Mouse (Mus musculus) brain, embryonic 14.5 days (tissue): ENCODE results near the gene Btbd17.

ENCODE experiments used
- CTCF ChIP-seq: fragments of 200-500 bp; IDR thresholded peaks from 2 replicates; pipeline ENCODE4 v1.5.1; 2012; ENCODE audit warnings: inconsistent platforms, mild to moderate bottlenecking, moderate library complexity, borderline replicate concordance; ENCODE audit not compliant: insufficient read depth, insufficient read length; ENCODE audit errors: extremely low read depth
- POLR2A ChIP-seq: fragments of 200-500 bp; IDR thresholded peaks from 2 replicates; pipeline ENCODE4 v1.6.1; 2012; ENCODE audit warnings: mild to moderate bottlenecking, inconsistent platforms, borderline replicate concordance; ENCODE audit not compliant: poor library complexity, insufficient read depth, insufficient read length, severe bottlenecking; ENCODE audit errors: extremely low read depth

DNA sequence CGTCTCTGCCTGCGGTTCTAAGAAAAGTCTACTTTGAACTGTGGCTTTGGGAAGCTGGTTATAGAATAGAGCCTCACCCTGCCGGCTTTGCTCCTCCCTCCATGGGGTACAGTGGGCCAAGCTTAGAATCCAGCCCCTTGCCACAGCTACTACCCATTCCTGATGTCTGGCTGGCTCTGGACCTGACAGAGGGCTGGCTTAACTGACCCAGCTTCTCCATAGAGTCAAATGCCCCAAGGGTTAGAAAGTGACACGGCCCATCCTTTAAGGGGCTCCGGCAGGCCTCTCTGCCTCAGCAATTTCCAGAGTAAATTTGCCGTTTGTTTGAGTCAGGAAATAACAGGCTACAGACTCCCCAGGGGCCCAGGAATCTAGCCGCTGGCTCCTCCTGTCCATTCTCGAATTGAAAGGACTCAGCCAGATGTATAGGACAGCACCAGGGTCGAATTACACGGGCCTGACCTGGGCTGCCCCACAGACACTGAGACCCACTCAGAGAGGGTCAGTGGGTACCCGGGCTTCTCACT is 27.5 kb upstream of the Btbd17 start:
- no peak for TF ChIP-seq CTCF
- no peak for TF ChIP-seq POLR2A
